Mouse (Mus musculus): Measurements from ENCODE around the gene Ralgps1. TPM values are rescaled to one million over a fixed set of nuclear protein-coding genes. Genes with fewer than 3 reads are reported as not detected.

The Ralgps1 gene
- polyA plus RNA-seq (2017; shearing (Covaris generic)): 12.7 TPM

DNA sequence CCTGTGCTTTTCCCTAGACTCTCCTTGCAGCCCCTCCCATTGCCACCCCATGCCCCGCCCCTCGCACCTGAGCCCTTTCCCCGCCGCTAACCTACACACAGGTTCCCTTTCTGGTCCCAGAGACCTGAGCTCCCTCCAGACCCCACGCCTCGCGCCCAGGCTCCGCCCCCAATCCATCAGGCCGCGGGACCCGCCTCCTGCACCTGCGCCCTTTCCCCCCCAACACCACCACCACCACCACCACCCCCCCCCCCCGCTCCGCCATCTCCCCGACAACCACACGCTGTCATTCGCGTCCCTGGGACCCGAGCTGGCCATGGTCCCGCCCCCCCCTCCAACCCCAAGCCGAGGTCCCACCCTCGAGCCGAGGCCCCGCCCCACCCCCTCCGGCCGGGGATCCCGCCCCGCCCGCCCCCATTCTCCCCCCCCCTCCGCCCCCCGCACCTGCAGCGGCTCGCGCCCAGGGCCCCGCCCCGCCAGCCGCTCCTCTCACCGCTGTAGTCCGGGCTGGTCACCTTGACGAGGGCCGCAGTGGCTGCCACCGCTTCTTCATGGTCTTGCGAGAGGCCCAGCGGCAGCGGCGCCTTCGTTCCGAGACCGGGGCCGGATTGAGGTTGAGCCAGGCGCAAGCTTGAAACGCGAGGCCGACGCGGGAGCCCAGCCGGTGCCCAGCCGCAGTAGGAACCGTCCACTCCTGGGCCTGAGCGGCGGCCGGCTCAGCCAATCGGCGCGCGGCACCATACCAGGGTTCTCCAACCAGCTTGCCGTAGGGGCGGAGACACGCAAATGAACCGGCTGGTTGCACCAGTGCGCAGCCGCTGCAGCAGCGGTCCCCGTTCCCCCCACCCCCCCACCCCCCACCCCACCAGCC, at the start of gene Ralgps1:
Gene Ralgps1, minus strand, starts transcription at position 710 of the 871 bp plus-strand sequence.

DNA sequence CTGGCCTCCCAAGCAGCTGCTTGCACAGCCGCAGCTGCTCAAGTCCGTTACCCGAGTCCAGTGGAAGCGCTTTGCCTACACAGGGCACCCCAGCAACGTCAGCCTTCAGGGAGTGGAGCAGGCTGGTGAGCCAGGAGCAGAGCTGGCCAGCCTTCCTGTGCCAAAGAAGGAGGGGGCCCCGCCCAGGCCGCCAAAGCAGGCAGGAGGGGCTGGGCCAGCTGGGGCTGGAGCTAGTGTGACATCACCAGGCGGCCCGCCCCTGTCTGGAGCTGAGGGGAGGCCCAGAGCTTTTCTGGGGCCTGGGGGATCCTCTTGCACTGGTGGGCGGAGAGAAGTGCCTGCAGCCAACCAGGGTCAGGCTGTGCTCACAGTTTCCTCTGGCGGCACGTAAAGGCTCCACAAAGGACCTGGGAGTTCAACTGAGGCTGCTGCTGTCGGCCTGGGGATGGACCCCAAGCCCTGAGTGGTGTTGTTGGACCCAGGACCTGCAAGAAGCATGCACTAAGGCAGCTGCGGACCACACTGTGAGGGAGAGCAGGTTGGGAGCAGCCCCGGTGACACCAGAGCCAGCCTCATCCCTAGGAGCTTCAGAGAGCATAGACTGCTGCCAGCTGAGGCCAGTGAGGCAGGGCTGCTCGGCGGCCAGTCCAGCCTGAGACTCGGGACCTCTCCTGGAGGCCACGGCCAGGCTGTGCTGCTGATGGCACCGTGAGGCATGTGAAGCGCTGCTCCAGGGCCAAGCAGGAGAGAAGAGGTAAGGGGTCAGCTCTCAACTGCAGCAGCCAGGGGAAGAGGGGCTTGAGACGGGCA, 155.4 kb downstream of the Ralgps1 start, which contains the start of gene Angptl2:
Gene Angptl2, plus strand, starts transcription at position 370 of the 810 bp plus-strand sequence.

GRCm38 (mm10) chr2:33131500-33132092, 239.7 kb downstream of the Ralgps1 start, which contains the start of gene Garnl3:
Garnl3 (minus strand) TSS chr2:33131654.

Other genes with a start within 250 kb of the Ralgps1 start
- gene Garnl3, start 239.8 kb downstream of the Ralgps1 start, polyA plus RNA-seq (2017; shearing (Covaris generic)): 0.43 TPM
- gene Angptl2, start 155.4 kb downstream of the Ralgps1 start, polyA plus RNA-seq (2017; shearing (Covaris generic)): 47.9 TPM
- 0.94 TPM for gene Zbtb34, start 59.8 kb upstream of the Ralgps1 start, polyA plus RNA-seq (2017; shearing (Covaris generic))
- 31.3 TPM for gene Zbtb43, start 97.1 kb upstream of the Ralgps1 start, polyA plus RNA-seq (2017; shearing (Covaris generic))